Mouse (Mus musculus) bone marrow, adult 2 months (tissue): ENCODE measurements around the gene Rims3.

Experiments used
- CTCF ChIP-seq: fragments of 200-500 bp; IDR thresholded peaks from 2 replicates; pipeline ENCODE4 v1.5.1; 2011; ENCODE audit warnings: low read length, control low read depth; ENCODE audit not compliant: control insufficient read depth, insufficient read depth
- POLR2A ChIP-seq: fragments of 200-500 bp; IDR thresholded peaks from 2 replicates; pipeline ENCODE4 v1.6.1; 2011; ENCODE audit warnings: low read depth, mild to moderate bottlenecking, control low read depth, low read length, borderline replicate concordance; ENCODE audit not compliant: control insufficient read depth

GRCm38 (mm10) chr4:120817002-120817774 is 37.4 kb upstream of the Rims3 start:
- TF ChIP-seq CTCF (no peak), POLR2A (no peak)
